Mouse (Mus musculus): Measurements from ENCODE around the gene Myo7a. TPM values are rescaled to one million over a fixed set of nuclear protein-coding genes. Genes with fewer than 3 reads are reported as not detected.

The Myo7a gene
- total and polyA plus RNA-seq, 3 experiments = 11.3 to 28.0 (median 12.9) TPM

DNA sequence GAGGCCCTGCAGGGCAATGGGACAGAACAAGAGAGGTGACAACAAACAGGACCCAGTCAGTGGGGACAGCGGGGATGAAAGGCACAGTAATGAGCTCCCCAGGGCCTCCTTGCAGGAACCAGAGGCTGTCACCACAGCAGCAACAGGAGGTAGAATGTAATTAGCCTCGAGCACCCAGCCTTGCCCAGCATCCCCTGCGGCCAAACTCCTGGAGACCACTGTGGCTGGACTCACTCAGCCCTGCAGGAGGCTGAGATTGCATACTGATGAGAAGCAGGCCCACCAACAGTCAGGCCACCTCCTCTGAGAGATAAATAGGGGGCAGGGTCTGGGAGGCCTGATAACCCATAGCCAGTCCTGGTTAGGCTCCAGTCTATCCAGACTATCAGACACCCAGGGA, 30.5 kb upstream of the Myo7a start:
- dilution Hi-C loops (cut with MboI; ENCODE audit: extremely low pct_ligation_motif_present, extremely low pct_unique_long_range_greater_than_20kb, low sequenced_read_pairs) = no loop called here
- no peak overlapping the region for H3K4me3 ChIP-seq (replicated peaks in 1 of 3; ENCODE audit: low read depth in 2 of 3, low read length in 2 of 3, poor library complexity in 1 of 3)
- no peaks in the 10 kb centered on the region for H3K9me3 ChIP-seq (replicated peaks; ENCODE audit: low read length)
- H3K4me1 ChIP-seq (ENCODE audit: control insufficient read depth in 1 of 2, insufficient read depth in 2 of 2) = peaks cover 9 to 12% of the 10 kb centered on the region in 2 experiments
- no peaks in the 10 kb centered on the region for H3K36me3 ChIP-seq (replicated peaks in 1 of 2; ENCODE audit: control insufficient read depth in 1 of 2, insufficient read depth in 1 of 2, low read length in 1 of 2)
- no peaks in the 10 kb centered on the region for H3K79me2 ChIP-seq (replicated peaks; ENCODE audit: control insufficient read depth, extremely low read depth, insufficient read depth, poor library complexity, severe bottlenecking)
- H3K9ac ChIP-seq (ENCODE audit: insufficient read depth, low read depth) = no peak overlapping the region
- TF ChIP-seq ETS1 (conservative IDR thresholded peaks at IDR 0.05; ENCODE audit: low read depth, low read length) = no peak
- no peak for TF ChIP-seq SMC3 (IDR thresholded peaks at IDR 0.05; ENCODE audit: low read depth, low read length)
- TF ChIP-seq JUND (conservative IDR thresholded peaks at IDR 0.05; ENCODE audit: low read depth, low read length) = no peak
- no peak for TF ChIP-seq RCOR1 (conservative IDR thresholded peaks at IDR 0.05; ENCODE audit: low read depth, low read length)
- no peak for TF ChIP-seq ZC3H11A (IDR thresholded peaks at IDR 0.05; ENCODE audit: low read depth, low read length)
- no peak for TF ChIP-seq HCFC1 (IDR thresholded peaks at IDR 0.05; ENCODE audit: low read depth, low read length)
- no peak for TF ChIP-seq JUN (IDR thresholded peaks at IDR 0.05; ENCODE audit: insufficient read depth, low read depth, low read length)
- no peak for TF ChIP-seq MXI1 (IDR thresholded peaks at IDR 0.05; ENCODE audit: low read depth, low read length)
- no peak for TF ChIP-seq PAX5 (IDR thresholded peaks at IDR 0.05; ENCODE audit: low read length)
- no peak for TF ChIP-seq ELF1 (IDR thresholded peaks at IDR 0.05; ENCODE audit: low read depth, low read length)
- no peak for TF ChIP-seq GABPA (IDR thresholded peaks at IDR 0.05; ENCODE audit: insufficient replicate concordance, low read depth, low read length)
- TF ChIP-seq USF1 (IDR thresholded peaks at IDR 0.05; ENCODE audit: low read depth, low read length) = no peak
- TF ChIP-seq CHD1 (IDR thresholded peaks at IDR 0.05; ENCODE audit: low read depth, low read length) = no peak
- TF ChIP-seq POLR2A (IDR thresholded peaks at IDR 0.05; ENCODE audit: low read depth, low read length) = no peak
- TF ChIP-seq POLR2AphosphoS2 (IDR thresholded peaks at IDR 0.05; ENCODE audit: low read depth, low read length) = no peak
- no peak overlapping the region for H3K27ac ChIP-seq (ENCODE audit: insufficient read depth, low read depth)
- in situ Hi-C loops (cut with MboI; ENCODE audit: low pct_ligation_motif_present, low pct_unique_long_range_greater_than_20kb, low sequenced_read_pairs) = loop anchor here (25.0 kb wide), 1 partner anchor 287 kb away; the partner anchor contains the start of gene Gucy2d
- H3K27me3 ChIP-seq (replicated peaks) = peaks cover 10% of the 10 kb centered on the region
- no peak for DNase-seq (ENCODE audit: extremely low read depth)
- H3K4me2 ChIP-seq (ENCODE audit: insufficient read depth, low read depth, poor library complexity, severe bottlenecking) = no peak overlapping the region

DNA sequence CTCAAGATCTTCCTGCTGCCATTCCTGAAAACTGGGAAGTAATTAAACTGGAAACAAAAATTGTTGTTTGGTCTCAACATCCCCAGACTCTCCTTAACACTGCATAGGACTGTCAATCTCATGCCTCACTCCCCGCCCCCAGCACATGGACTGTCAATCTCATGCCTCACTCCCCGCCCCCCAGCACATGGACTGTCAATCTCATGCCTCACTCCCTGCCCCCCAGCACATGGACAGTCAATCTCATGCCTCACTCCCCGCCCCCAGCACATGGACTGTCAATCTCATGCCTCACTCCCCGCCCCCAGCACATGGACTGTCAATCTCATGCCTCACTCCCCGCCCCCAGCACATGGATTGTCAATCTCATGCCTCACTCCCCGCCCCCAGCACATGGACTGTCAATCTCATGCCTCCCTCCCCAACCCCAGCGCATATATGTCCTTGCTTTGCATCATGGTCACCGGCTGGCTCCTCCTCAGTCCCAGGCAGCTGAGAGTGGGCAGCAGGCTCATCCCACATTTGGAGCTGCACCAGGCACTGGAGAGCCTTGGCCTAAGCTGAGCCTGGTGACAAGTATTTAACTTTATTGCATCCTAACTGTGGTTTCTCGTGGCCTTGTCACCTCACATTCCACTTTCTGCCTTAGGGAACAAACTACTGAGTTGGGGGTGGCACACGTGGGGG, 29.5 kb upstream of the Myo7a start:
- Histone ChIP-seq H3K4me3 (replicated peaks in 1 of 3; ENCODE audit: low read depth in 2 of 3, low read length in 2 of 3, poor library complexity in 1 of 3) (no peak overlapping the region), H3K4me2 (ENCODE audit: insufficient read depth, low read depth, poor library complexity, severe bottlenecking) (no peak overlapping the region), H3K9ac (ENCODE audit: insufficient read depth, low read depth) (no peak overlapping the region), H3K79me2 (replicated peaks; ENCODE audit: control insufficient read depth, extremely low read depth, insufficient read depth, poor library complexity, severe bottlenecking) (no peaks in the 10 kb centered on the region), H3K27ac (ENCODE audit: insufficient read depth, low read depth) (no peak overlapping the region), H3K9me3 (replicated peaks; ENCODE audit: low read length) (no peaks in the 10 kb centered on the region), H3K27me3 (replicated peaks) (peaks cover 12% of the 10 kb centered on the region), H3K36me3 (replicated peaks in 1 of 2; ENCODE audit: control insufficient read depth in 1 of 2, insufficient read depth in 1 of 2, low read length in 1 of 2) (no peaks in the 10 kb centered on the region), H3K4me1 (ENCODE audit: control insufficient read depth in 1 of 2, insufficient read depth in 2 of 2) (peaks cover 9 to 12% of the 10 kb centered on the region in 2 experiments)
- dilution Hi-C loops (cut with MboI; ENCODE audit: extremely low pct_ligation_motif_present, extremely low pct_unique_long_range_greater_than_20kb, low sequenced_read_pairs) (no loop called here), in situ Hi-C loops (cut with MboI; ENCODE audit: low pct_ligation_motif_present, low pct_unique_long_range_greater_than_20kb, low sequenced_read_pairs) (no loop called here)
- DNase-seq (ENCODE audit: extremely low read depth) = no peak
- TF ChIP-seq ZKSCAN1 (IDR thresholded peaks at IDR 0.05; ENCODE audit: borderline replicate concordance, low read depth, low read length) (no peak), BHLHE40 (IDR thresholded peaks at IDR 0.05; ENCODE audit: low read depth, low read length) (no peak)

All from CH12.LX (cell line).